Mouse (Mus musculus) adrenal gland, postnatal 25 days (tissue): ENCODE data around the gene Krt76. TPM values are rescaled to one million over a fixed set of nuclear protein-coding genes. Genes with fewer than 3 reads are reported as not detected.

ENCODE experiments used
- DNase-seq: peaks from one replicate; pipeline ENCODE4 v3.0.0; 2021; ENCODE audit warnings: mixed read lengths
- long read RNA-seq: library from polyadenylated mRNA; stranded (forward); transcript quantifications from one replicate; pipeline ENCODE4 v2.0.0, GENCODE M21; 2021
- total RNA-seq: library from RNA; stranded (reverse); gene quantifications from 2 replicates; pipeline ENCODE4 v1.2.3, GENCODE M21; 2021

Gene Krt76
- not detected in 2 replicates for total RNA-seq
- long read RNA-seq: 0 reads

DNA sequence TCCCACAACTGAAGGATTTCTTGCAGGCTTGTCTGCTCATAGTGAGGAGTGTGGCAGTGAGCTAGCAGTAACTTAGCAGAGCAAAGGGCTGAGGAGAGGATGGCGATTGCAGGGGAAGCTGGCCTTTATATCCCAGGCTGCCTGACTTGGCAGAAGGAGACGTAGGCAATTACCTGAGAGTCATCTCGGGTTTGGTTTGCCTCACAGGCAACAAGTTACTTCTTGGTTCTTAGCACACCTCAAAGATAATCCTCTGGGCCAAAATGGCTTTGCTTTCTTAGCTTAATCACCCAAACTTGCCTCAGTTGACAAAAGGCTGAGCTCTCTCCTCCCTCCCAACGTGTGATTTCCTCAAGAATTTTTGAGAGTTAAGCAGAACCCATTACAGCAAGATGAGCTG, at the start of gene Krt76:
TSS of gene Krt76 (minus strand) at position 101 of the 400 bp plus-strand sequence.
- no peak for DNase-seq

- no peak for DNase-seq
Measured at GRCm38 (mm10) chr15:101941948-101942347, 49.2 kb upstream of the Krt76 start.

DNA sequence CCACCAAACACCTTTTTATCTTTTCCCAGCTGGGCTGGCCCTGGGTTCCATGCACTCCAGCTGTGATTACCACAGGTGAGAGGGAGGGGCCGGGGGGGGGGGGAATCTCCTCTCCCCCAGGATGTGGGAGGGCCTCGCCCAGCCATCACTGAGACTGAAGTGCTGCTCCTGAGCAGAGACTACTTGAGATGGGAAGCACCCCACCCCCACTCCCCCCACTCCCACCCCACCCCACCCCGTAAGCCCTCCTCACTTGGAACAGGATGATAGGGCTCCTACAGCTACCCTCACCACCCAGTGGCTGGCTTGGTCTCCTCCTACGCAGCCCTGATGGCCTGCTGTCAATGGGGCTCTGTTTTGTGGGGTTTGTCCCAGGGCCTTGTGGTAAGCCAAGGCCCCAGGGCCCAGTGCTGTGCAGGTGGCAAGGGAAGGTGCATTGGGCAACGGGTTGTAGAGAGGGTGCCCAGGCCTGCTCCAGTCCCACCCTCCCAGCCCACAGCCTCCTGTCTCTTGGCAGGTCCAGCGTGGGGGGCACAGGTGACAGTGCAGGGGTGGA, 47.6 kb upstream of the Krt76 start, which contains the start of gene Krt79:
TSS of gene Krt79 (minus strand) at position 51 of the 556 bp plus-strand sequence.
- DNase-seq: no peak

GRCm38 (mm10) chr15:101938600-101939308, 46.0 kb upstream of the Krt76 start:
- peak; percentile 15 for DNase-seq

- no peak for DNase-seq
Measured at GRCm38 (mm10) chr15:101933024-101933423, 40.3 kb upstream of the Krt76 start.

DNA sequence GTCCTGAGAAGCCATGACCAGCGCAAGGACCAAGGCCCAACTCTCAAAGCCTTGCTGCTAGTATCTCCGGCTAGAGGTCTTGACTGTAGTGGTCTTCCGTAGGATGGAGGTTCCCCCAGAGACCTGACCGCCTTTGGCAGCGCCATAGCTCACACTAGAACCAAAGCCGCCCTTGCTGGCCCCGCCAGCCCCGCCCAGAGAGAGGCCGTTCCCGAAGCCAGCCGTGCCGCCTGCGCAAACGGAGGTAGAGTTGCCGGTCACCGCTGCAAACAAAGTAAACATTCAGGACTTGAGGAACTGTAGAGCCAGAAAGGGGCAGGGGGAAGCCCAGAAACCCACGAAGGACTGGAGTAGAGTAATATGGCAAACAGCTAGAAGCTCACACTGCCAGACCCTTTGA, 36.9 kb upstream of the Krt76 start:
- peak; percentile 55 for DNase-seq

DNA sequence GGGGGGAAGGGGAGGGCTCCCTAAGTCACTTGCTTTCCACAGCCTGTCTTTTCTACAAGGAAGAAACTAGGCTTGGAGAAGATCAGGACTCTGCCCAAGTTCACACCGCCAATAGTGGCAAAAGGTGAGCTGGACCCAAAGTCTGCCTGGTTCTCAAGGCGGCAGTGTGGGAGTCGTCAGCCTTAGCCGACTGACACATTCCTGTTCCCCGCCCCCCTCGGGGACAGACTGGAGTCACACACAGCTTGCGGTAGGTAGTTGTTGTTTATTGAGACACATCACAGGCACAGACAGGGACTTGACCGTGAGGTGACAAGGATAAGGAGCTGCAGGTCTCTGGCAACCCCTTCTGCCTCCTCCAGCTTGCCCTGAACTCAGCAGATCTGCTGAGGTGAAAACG, 36.4 kb upstream of the Krt76 start:
- DNase-seq: peak; percentile 26

DNA sequence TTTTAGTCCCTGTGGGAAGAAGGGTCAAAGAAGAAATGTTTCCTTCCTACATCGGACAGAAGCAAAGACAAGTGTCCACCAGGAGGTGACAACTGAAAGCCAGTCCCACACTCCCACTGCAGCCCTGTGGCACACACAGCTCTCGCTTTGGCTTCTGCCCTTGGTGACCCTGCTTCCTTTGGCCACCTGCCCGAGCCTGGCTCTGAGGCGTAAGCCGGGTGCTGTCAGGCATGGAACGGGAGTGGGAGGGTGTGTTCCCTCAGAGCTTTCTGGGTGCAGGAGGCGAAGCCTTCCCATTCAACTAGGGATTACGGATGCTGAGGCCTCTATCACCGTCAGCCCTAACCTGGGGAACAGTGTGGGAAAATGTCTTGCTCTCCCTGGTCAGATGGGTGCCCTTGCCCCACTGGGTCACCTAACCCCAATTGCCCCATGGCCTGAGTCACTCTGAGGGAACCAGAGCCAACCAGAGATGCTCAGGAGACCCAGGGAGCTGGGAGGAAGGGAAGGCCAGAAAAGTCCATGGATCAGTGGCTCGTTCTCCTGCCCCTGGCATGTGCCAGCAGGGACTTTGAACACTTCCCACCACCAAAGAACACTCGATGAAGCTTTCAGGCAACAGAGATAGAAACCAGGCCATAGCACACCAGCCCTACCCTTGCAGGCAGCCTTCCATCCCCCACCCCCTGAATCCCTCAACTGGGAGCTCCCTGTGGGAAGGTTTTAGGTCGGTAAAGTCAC, 34.8 kb upstream of the Krt76 start:
- peak; percentile 66 for DNase-seq

- DNase-seq: no peak
Measured at GRCm38 (mm10) chr15:101925041-101925440, 32.3 kb upstream of the Krt76 start.

DNA sequence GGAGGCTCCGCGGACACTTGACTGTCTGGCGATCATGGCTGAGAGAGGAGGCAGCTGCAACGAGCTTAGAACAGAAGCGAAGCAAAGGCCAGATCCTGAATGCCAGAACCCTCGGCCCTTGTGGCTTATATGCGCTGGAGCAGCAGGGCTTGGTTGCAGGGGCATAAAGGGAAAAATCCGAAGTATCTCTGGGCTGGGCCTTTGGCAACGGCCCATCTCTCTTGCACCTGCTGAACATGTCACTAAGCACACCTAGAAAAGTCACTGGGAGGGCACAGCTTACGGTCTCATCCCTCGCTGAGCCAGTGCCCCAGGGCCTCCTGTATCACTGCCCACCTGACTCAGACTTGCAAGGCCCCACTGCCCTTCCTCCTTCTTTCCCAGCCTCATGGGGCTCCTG, 31.9 kb upstream of the Krt76 start, which contains the start of gene Krt4:
TSS of gene Krt4 (minus strand) at position 101 of the 400 bp plus-strand sequence.
- DNase-seq: no peak

- DNase-seq: no peak
Measured at GRCm38 (mm10) chr15:101922296-101922695, 29.6 kb upstream of the Krt76 start.

- no peak for DNase-seq
Measured at GRCm38 (mm10) chr15:101916072-101916471, 23.4 kb upstream of the Krt76 start.

GRCm38 (mm10) chr15:101904849-101905248, 12.1 kb upstream of the Krt76 start:
- DNase-seq: no peak

- no peak for DNase-seq
Measured at GRCm38 (mm10) chr15:101902171-101903149, 9.7 kb upstream of the Krt76 start.

DNA sequence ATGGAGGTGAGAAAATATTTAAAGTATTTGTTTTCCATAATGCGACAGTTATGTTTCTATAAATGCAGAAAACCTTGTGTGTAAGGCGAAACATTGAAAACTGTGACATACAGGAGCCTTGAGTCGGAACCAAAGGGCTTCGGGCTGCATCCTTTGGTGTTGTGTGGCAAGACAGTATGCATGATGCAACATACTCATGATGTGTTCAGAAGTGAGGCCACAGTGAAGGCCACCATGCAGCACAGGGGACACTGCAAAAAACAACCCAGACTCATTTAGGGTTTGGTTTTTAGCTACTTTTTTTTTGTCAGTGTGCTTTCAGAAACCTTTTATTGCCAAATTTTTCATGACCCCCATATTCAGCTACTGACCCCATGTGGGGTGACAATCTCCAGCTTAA, 2.5 kb upstream of the Krt76 start:
- no peak for DNase-seq

GRCm38 (mm10) chr15:101879776-101880175, 12.9 kb downstream of the Krt76 start:
- DNase-seq: no peak

DNA sequence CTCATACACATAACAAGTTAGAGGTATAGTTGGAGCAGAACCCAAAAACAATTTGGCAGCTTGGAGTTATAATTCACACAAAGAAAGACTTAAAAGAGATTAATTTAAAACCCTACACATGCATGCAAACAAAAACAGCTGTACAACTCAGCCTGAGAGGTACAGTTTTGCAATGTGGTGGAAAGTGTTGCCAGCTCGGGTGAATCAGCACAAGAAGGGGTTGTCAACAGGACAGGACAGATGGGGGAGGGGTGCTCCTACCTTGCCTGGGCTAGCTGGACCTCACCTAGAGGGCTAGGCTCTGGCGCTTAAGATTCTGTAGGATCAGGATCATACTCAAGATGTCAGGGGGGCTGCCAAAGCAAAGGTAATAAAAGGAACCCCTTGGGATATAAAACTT, 14.7 kb downstream of the Krt76 start:
- DNase-seq: peak; percentile 27

DNA sequence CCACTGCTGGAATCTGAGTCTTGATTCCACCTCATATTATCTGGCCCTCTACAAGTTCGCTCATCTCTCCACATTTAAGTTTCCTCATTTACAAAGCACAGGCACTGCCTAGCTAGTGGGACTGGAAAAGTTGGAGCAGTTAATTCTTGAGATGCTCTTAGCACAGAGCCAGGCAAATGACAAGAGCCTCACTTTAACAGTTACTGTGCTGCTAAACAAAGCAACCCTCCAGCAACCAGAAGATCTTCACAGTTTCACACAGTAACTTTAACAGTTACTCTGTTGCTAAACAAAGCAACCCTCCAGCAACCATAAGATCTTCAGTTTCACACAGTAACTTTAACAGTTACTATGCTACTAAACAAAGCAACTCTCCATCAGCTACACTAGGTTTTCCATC, 18.3 kb downstream of the Krt76 start:
- DNase-seq: no peak

DNA sequence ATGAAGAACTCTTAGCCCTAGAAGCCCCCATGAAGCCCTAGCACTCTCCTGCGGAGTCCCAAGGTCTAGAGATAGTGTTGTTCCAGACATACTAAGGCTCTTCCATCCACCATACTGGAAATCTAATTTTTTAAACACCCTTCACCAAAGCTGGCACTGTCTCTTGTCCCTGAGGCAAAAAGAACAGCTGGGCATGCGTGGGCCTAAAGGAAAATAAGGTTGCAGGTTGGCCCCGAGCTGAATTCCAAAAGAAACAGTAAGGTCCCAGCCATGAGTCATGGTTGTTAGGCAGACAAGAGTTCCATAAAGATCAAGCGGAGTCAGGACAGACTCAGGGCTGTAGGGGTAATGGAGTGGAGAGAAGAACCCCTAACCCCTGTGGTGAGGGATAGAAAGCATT, 19.5 kb downstream of the Krt76 start:
- DNase-seq: no peak

GRCm38 (mm10) chr15:101869431-101869830, 23.3 kb downstream of the Krt76 start, which contains the start of gene Krt77:
TSS of gene Krt77 (minus strand) at chr15:101869705.
- DNase-seq: no peak

GRCm38 (mm10) chr15:101866754-101867153, 26.0 kb downstream of the Krt76 start:
- no peak for DNase-seq
